Mouse (Mus musculus) CH12.LX (cell line): ENCODE measurements at regions not wholly inside any gene's neighbourhood (a gene's known extent, or its start where the extent isn't known, plus 50 kb on each side); places are given as distances from the start of the nearest gene placed in this dataset.

Experiments
- DNase-seq: peaks from one replicate; pipeline ENCODE4 v3.0.0-alpha.2; 2013; ENCODE audit errors: extremely low read depth
- H3K27ac ChIP-seq: 2 replicates; pipeline ENCODE4 v1.5.1; 2012; ENCODE audit warnings: low read depth, mild to moderate bottlenecking, control low read depth, moderate library complexity; ENCODE audit not compliant: insufficient read depth
- H3K27me3 ChIP-seq: replicated peaks from 2 replicates; pipeline ENCODE3; 2012; ENCODE audit warnings: inconsistent platforms
- H3K36me3 ChIP-seq, 2 experiments: replicated peaks in 1 of 2; 2 replicates each; pipeline versions ENCODE3 to v1.6.1; 2012; ENCODE audit warnings: inconsistent platforms in 1 of 2, low read length in 1 of 2, mild to moderate bottlenecking in 1 of 2, mixed read lengths in 1 of 2, moderate library complexity in 1 of 2; ENCODE audit not compliant: control insufficient read depth in 1 of 2, insufficient read depth in 1 of 2
- H3K4me1 ChIP-seq, 2 experiments: 2 replicates each; pipeline ENCODE4 v1.6.1; 2012; ENCODE audit warnings: inconsistent platforms in 1 of 2, moderate library complexity in 1 of 2; ENCODE audit not compliant: insufficient read depth in 2 of 2, control insufficient read depth in 1 of 2
- H3K4me2 ChIP-seq: 2 replicates; pipeline ENCODE4 v1.6.1; 2012; ENCODE audit warnings: low read depth, mild to moderate bottlenecking, control low read depth; ENCODE audit not compliant: poor library complexity, insufficient read depth, severe bottlenecking
- H3K4me3 ChIP-seq, 3 experiments: fragments of 150-350 bp in 1 of 3; sonication (generic) in 1 of 3; replicated peaks in 1 of 3; 2 replicates each; pipeline versions ENCODE3 to v1.5.1; 2011 to 2012; ENCODE audit warnings: low read depth in 2 of 3, low read length in 2 of 3, mild to moderate bottlenecking in 2 of 3, moderate library complexity in 2 of 3, control low read depth in 1 of 3, improper control_type of control experiment in 1 of 3, inconsistent platforms in 1 of 3, mixed read lengths in 1 of 3; ENCODE audit not compliant: poor library complexity in 1 of 3
- H3K79me2 ChIP-seq: replicated peaks from 2 replicates; pipeline ENCODE4 v1.6.1; 2012; ENCODE audit warnings: mild to moderate bottlenecking, moderate library complexity; ENCODE audit not compliant: control insufficient read depth, poor library complexity, insufficient read depth, severe bottlenecking; ENCODE audit errors: extremely low read depth
- H3K9ac ChIP-seq: 2 replicates; pipeline ENCODE4 v1.6.1; 2012; ENCODE audit warnings: low read depth, mild to moderate bottlenecking, control low read depth, moderate library complexity; ENCODE audit not compliant: insufficient read depth
- H3K9me3 ChIP-seq: replicated peaks from 2 replicates; pipeline ENCODE3; 2012; ENCODE audit warnings: low read length, inconsistent platforms, mixed read lengths
- BHLHE40 ChIP-seq: IDR thresholded peaks from 2 replicates; pipeline ENCODE4 v1.6.1; 2011; ENCODE audit warnings: mild to moderate bottlenecking, low read depth, low read length, improper control_type of control experiment
- CHD1 ChIP-seq: IDR thresholded peaks from 2 replicates; pipeline ENCODE4 v1.6.1; 2012; ENCODE audit warnings: low read depth, low read length, improper control_type of control experiment, inconsistent platforms
- CHD2 ChIP-seq: IDR thresholded peaks from 2 replicates; pipeline ENCODE4 v1.6.1; 2011; ENCODE audit warnings: low read length, improper control_type of control experiment
- CTCF ChIP-seq, 2 experiments: IDR thresholded peaks in 1 of 2; conservative IDR thresholded peaks in 1 of 2; 2 replicates each; pipeline ENCODE4 v1.5.1; 2011 to 2012; ENCODE audit warnings: low read depth in 2 of 2, low read length in 2 of 2, improper control_type of control experiment in 1 of 2, inconsistent platforms in 1 of 2, mild to moderate bottlenecking in 1 of 2, moderate library complexity in 1 of 2
- E2F4 ChIP-seq: IDR thresholded peaks from 2 replicates; pipeline ENCODE4 v1.6.1; 2011; ENCODE audit warnings: low read depth, low read length, improper control_type of control experiment; ENCODE audit not compliant: insufficient replicate concordance
- ELF1 ChIP-seq: IDR thresholded peaks from 2 replicates; pipeline ENCODE4 v1.6.1; 2014; ENCODE audit warnings: low read depth, mild to moderate bottlenecking, inconsistent platforms, low read length, improper control_type of control experiment
- EP300 ChIP-seq: IDR thresholded peaks from 2 replicates; pipeline ENCODE4 v1.6.1; 2011; ENCODE audit warnings: low read length, improper control_type of control experiment
- GABPA ChIP-seq: IDR thresholded peaks from 2 replicates; pipeline ENCODE4 v1.6.1; 2012; ENCODE audit warnings: low read depth, low read length, improper control_type of control experiment, inconsistent platforms; ENCODE audit not compliant: insufficient replicate concordance
- HCFC1 ChIP-seq: IDR thresholded peaks from 2 replicates; pipeline ENCODE4 v1.6.1; 2012; ENCODE audit warnings: low read depth, mild to moderate bottlenecking, inconsistent platforms, low read length, improper control_type of control experiment
- IRF4 ChIP-seq: IDR thresholded peaks from 2 replicates; pipeline ENCODE4 v1.6.1; 2014; ENCODE audit warnings: low read depth, mild to moderate bottlenecking, inconsistent platforms, low read length, improper control_type of control experiment
- JUN ChIP-seq: IDR thresholded peaks from 2 replicates; pipeline ENCODE4 v1.6.1; 2011; ENCODE audit warnings: low read depth, mild to moderate bottlenecking, low read length, improper control_type of control experiment, moderate library complexity; ENCODE audit not compliant: insufficient read depth
- MAX ChIP-seq: IDR thresholded peaks from 2 replicates; pipeline ENCODE4 v1.6.1; 2011; ENCODE audit warnings: low read length, improper control_type of control experiment
- MAZ ChIP-seq: IDR thresholded peaks from 2 replicates; pipeline ENCODE4 v1.6.1; 2012; ENCODE audit warnings: low read depth, mild to moderate bottlenecking, inconsistent platforms, low read length, improper control_type of control experiment, moderate library complexity
- MEF2A ChIP-seq: IDR thresholded peaks from 2 replicates; pipeline ENCODE4 v1.6.1; 2014; ENCODE audit warnings: low read depth, mild to moderate bottlenecking, inconsistent platforms, low read length, improper control_type of control experiment, borderline replicate concordance
- MXI1 ChIP-seq: IDR thresholded peaks from 2 replicates; pipeline ENCODE4 v1.6.1; 2011; ENCODE audit warnings: mild to moderate bottlenecking, low read depth, low read length, improper control_type of control experiment
- NELFE ChIP-seq: IDR thresholded peaks from 2 replicates; pipeline ENCODE4 v1.6.1; 2011; ENCODE audit warnings: low read depth, low read length, improper control_type of control experiment
- NRF1 ChIP-seq: IDR thresholded peaks from 2 replicates; pipeline ENCODE4 v1.6.1; 2014; ENCODE audit warnings: low read depth, mild to moderate bottlenecking, inconsistent platforms, low read length, improper control_type of control experiment, moderate library complexity
- PAX5 ChIP-seq: IDR thresholded peaks from 2 replicates; pipeline ENCODE4 v1.6.1; 2012; ENCODE audit warnings: low read length, inconsistent platforms, mixed read lengths
- POLR2A ChIP-seq: IDR thresholded peaks from 2 replicates; pipeline ENCODE4 v1.6.1; 2011; ENCODE audit warnings: low read depth, mild to moderate bottlenecking, improper control_type of control experiment, low read length
- POLR2AphosphoS2 ChIP-seq: IDR thresholded peaks from 2 replicates; pipeline ENCODE4 v1.6.1; 2011; ENCODE audit warnings: low read depth, low read length, improper control_type of control experiment
- RAD21 ChIP-seq: IDR thresholded peaks from 2 replicates; pipeline ENCODE4 v1.6.1; 2011; ENCODE audit warnings: low read depth, mild to moderate bottlenecking, low read length, improper control_type of control experiment, moderate library complexity
- RCOR1 ChIP-seq: conservative IDR thresholded peaks from 2 replicates; pipeline ENCODE4 v1.6.1; 2012; ENCODE audit warnings: low read depth, mild to moderate bottlenecking, inconsistent platforms, low read length, improper control_type of control experiment
- SIN3A ChIP-seq: IDR thresholded peaks from 2 replicates; pipeline ENCODE4 v1.6.1; 2012; ENCODE audit warnings: low read length, improper control_type of control experiment, inconsistent platforms
- SMC3 ChIP-seq: IDR thresholded peaks from 2 replicates; pipeline ENCODE4 v1.6.1; 2011; ENCODE audit warnings: low read depth, low read length, improper control_type of control experiment
- TBP ChIP-seq: conservative IDR thresholded peaks from 2 replicates; pipeline ENCODE4 v1.6.1; 2011; ENCODE audit warnings: low read depth, low read length, improper control_type of control experiment
- TCF12 ChIP-seq: IDR thresholded peaks from 2 replicates; pipeline ENCODE4 v1.6.1; 2014; ENCODE audit warnings: low read depth, mild to moderate bottlenecking, inconsistent platforms, low read length, improper control_type of control experiment
- UBTF ChIP-seq: IDR thresholded peaks from 2 replicates; pipeline ENCODE4 v1.6.1; 2012; ENCODE audit warnings: low read depth, mild to moderate bottlenecking, inconsistent platforms, low read length, improper control_type of control experiment, moderate library complexity
- USF1 ChIP-seq: IDR thresholded peaks from 2 replicates; pipeline ENCODE4 v1.6.1; 2014; ENCODE audit warnings: low read depth, mild to moderate bottlenecking, inconsistent platforms, low read length, improper control_type of control experiment
- USF2 ChIP-seq: conservative IDR thresholded peaks from 2 replicates; pipeline ENCODE4 v1.6.1; 2011; ENCODE audit warnings: low read depth, low read length, improper control_type of control experiment
- ZC3H11A ChIP-seq: IDR thresholded peaks from 2 replicates; pipeline ENCODE4 v1.6.1; 2012; ENCODE audit warnings: low read depth, mild to moderate bottlenecking, inconsistent platforms, low read length, improper control_type of control experiment
- ZKSCAN1 ChIP-seq: IDR thresholded peaks from 2 replicates; pipeline ENCODE4 v1.6.1; 2012; ENCODE audit warnings: low read depth, inconsistent platforms, low read length, improper control_type of control experiment, borderline replicate concordance
- ZMIZ1 ChIP-seq: IDR thresholded peaks from 2 replicates; pipeline ENCODE4 v1.6.1; 2012; ENCODE audit warnings: low read depth, mild to moderate bottlenecking, inconsistent platforms, low read length, improper control_type of control experiment
- ZNF384 ChIP-seq: IDR thresholded peaks from 2 replicates; pipeline ENCODE4 v1.6.1; 2012; ENCODE audit warnings: low read depth, low read length, improper control_type of control experiment, inconsistent platforms
- dilution Hi-C: fragments of 300-500 bp; cut with MboI; formaldehyde crosslinking; loops from 2 replicates; pipeline ENCODE4 v1.14.3; 2020; ENCODE audit warnings: low sequenced_read_pairs; ENCODE audit not compliant: extremely low pct_unique_long_range_greater_than_20kb, extremely low pct_ligation_motif_present
- in situ Hi-C: fragments of 300-500 bp; cut with MboI; formaldehyde crosslinking; loops from 3 replicates; pipeline ENCODE4 v1.14.3; 2019; ENCODE audit warnings: low sequenced_read_pairs, low pct_ligation_motif_present, low pct_unique_long_range_greater_than_20kb, mixed read lengths

GRCm38 (mm10) chr13:92960031-92960430 is 115.5 kb downstream of the Mtx3 start:
- TF ChIP-seq USF1 (no peak), ZMIZ1 (no peak), CTCF (conservative IDR thresholded peaks at IDR 0.05 in 1 of 2, IDR thresholded peaks at IDR 0.05 in 1 of 2; ENCODE audit: low read depth in 2 of 2, low read length in 2 of 2) (no peak), NRF1 (no peak), UBTF (no peak), CHD2 (no peak), MXI1 (no peak), GABPA (no peak), RCOR1 (no peak), IRF4 (no peak), CHD1 (no peak), TBP (no peak), BHLHE40 (no peak), MAX (no peak), POLR2AphosphoS2 (no peak)
- Histone ChIP-seq H3K4me3 (no peak overlapping the region), H3K27ac (no peak overlapping the region), H3K9ac (no peak overlapping the region), H3K4me2 (no peak overlapping the region), H3K27me3 (no peaks in the 10 kb centered on the region), H3K79me2 (no peaks in the 10 kb centered on the region), H3K9me3 (no peaks in the 10 kb centered on the region), H3K4me1 (peaks cover 12 to 18% of the 10 kb centered on the region in 2 experiments), H3K36me3 (no peaks in the 10 kb centered on the region)
- in situ Hi-C loops (loop anchor here (10.0 kb wide), 1 partner anchor 205 kb away; no protein-coding TSS in a partner anchor), dilution Hi-C loops (no loop called here)
- no peak for DNase-seq

DNA sequence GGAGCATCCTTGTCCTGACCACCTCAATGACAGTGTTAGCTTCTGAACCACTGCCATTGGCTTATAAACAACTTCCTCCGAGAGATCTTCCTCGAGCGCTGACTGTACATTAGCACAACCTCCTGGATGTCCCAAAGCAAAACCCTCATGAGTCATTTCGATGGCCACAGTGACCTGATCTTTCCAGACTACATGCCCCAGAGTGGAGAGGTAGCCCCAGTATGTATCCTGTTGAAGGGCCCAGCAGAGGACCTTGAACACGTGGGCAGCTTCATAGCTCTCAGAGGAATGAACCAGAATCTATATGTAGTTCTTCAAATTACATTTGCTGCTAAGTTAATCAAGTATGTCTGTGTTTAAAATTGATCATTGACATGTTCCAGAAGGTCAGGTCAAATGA is 118.1 kb downstream of the Mtx3 start:
- no peaks in the 10 kb centered on the region for H3K9me3 ChIP-seq
- H3K4me3 ChIP-seq = no peak overlapping the region
- dilution Hi-C loops = no loop called here
- no peak for DNase-seq
- in situ Hi-C loops = loop anchor here (10.0 kb wide), 1 partner anchor 208 kb away; no protein-coding TSS in a partner anchor
- no peaks in the 10 kb centered on the region for H3K27me3 ChIP-seq
- H3K4me1 ChIP-seq = peaks cover 12 to 33% of the 10 kb centered on the region in 2 experiments
- H3K27ac ChIP-seq = no peak overlapping the region
- no peak overlapping the region for H3K9ac ChIP-seq
- H3K79me2 ChIP-seq = no peaks in the 10 kb centered on the region
- no peaks in the 10 kb centered on the region for H3K36me3 ChIP-seq
- H3K4me2 ChIP-seq = no peak overlapping the region
- TF ChIP-seq SMC3 = no peak
- TF ChIP-seq NELFE = no peak
- TF ChIP-seq ZMIZ1 = no peak
- no peak; the same call in 1 of the 2 replicates for TF ChIP-seq RAD21
- no peak for TF ChIP-seq MEF2A
- peak; percentile 83 for TF ChIP-seq IRF4
- no peak for TF ChIP-seq UBTF
- TF ChIP-seq BHLHE40 = peak; percentile 55
- TF ChIP-seq CHD2 = 0 out of 2 replicates have a peak, but pooled peaks have one; percentile 34
- TF ChIP-seq MXI1 = peak; percentile 45; the same call in 1 of the 2 replicates
- no peak for TF ChIP-seq ZKSCAN1
- peak; percentile 53; the same call in 1 of the 2 replicates for TF ChIP-seq JUN
- TF ChIP-seq USF1 = no peak
- no peak for TF ChIP-seq NRF1
- TF ChIP-seq E2F4 = no peak
- no peak for TF ChIP-seq USF2
- no peak for TF ChIP-seq ZNF384
- TF ChIP-seq ZC3H11A = no peak
- no peak for TF ChIP-seq MAZ
- no peak for TF ChIP-seq POLR2AphosphoS2
- no peak for TF ChIP-seq HCFC1
- TF ChIP-seq EP300 = peak; percentile 68
- TF ChIP-seq TBP = no peak
- TF ChIP-seq SIN3A = no peak
- TF ChIP-seq ELF1 = no peak
- no peak for TF ChIP-seq PAX5
- TF ChIP-seq POLR2A = no peak
- no peak for TF ChIP-seq TCF12
